Mouse (Mus musculus) adrenal gland, postnatal 14 days (tissue): ENCODE measurements at regions not wholly inside any gene's neighbourhood (a gene's known extent, or its start where the extent isn't known, plus 50 kb on each side); places are given as distances from the start of the nearest gene placed in this dataset.
A peak's percentile ranks its signal among the peaks of the same experiment; 100 is the strongest.
"Not testable (repeated sequence)": the region's sequence is repeated elsewhere in the genome, so short reads cannot be mapped to it uniquely, and the experiment has no call there.

Experiments used
- DNase-seq: peaks from one replicate; pipeline ENCODE4 v3.0.0; 2021; ENCODE audit warnings: mixed read lengths

- no peak for DNase-seq
Observed at GRCm38 (mm10) chr13:113484159-113484762, 134.1 kb downstream of the Snx18 start.

- no peak for DNase-seq
Observed at GRCm38 (mm10) chr13:113482911-113483310, 135.5 kb downstream of the Snx18 start.

- no peak for DNase-seq
Observed at GRCm38 (mm10) chr13:113477901-113478510, 140.4 kb downstream of the Snx18 start.

GRCm38 (mm10) chr13:113470822-113471557 lies 147.4 kb downstream of the Snx18 start:
- no peak for DNase-seq

- DNase-seq = peak; percentile 64
Observed at GRCm38 (mm10) chr13:113464190-113465064, 153.9 kb downstream of the Snx18 start.

GRCm38 (mm10) chr13:113463420-113463819 lies 154.9 kb downstream of the Snx18 start:
- DNase-seq = no peak

- DNase-seq = no peak
Observed at GRCm38 (mm10) chr13:113454490-113455295, 161.7 kb downstream of the BC067074 start.

GRCm38 (mm10) chr13:113448378-113448777 lies 155.4 kb downstream of the BC067074 start:
- DNase-seq = no peak

- no peak for DNase-seq
Observed at GRCm38 (mm10) chr13:113446226-113446625, 153.3 kb downstream of the BC067074 start.

GRCm38 (mm10) chr13:113444481-113444880 lies 151.5 kb downstream of the BC067074 start:
- not testable (repeated sequence) for DNase-seq

GRCm38 (mm10) chr13:113443078-113443477 lies 150.1 kb downstream of the BC067074 start:
- no peak for DNase-seq

- DNase-seq = no peak
Observed at GRCm38 (mm10) chr13:113442169-113442568, 149.2 kb downstream of the BC067074 start.

- no peak for DNase-seq
Observed at GRCm38 (mm10) chr13:113440137-113440536, 147.2 kb downstream of the BC067074 start.

GRCm38 (mm10) chr13:113439516-113439915 lies 146.6 kb downstream of the BC067074 start:
- no peak for DNase-seq

- no peak for DNase-seq
Observed at GRCm38 (mm10) chr13:113438872-113439271, 145.9 kb downstream of the BC067074 start.

- DNase-seq = no peak
Observed at GRCm38 (mm10) chr13:113436288-113436687, 143.3 kb downstream of the BC067074 start.

GRCm38 (mm10) chr13:113435117-113435516 lies 142.2 kb downstream of the BC067074 start:
- no peak for DNase-seq

- DNase-seq = no peak
Observed at GRCm38 (mm10) chr13:113433456-113433855, 140.5 kb downstream of the BC067074 start.

- no peak for DNase-seq
Observed at GRCm38 (mm10) chr13:113429615-113430014, 136.7 kb downstream of the BC067074 start.
